Mouse (Mus musculus) liver, postnatal 0 days (tissue): ENCODE measurements around the gene Trim31.

Source experiments
- CTCF ChIP-seq: sonication (generic); IDR thresholded peaks from 2 replicates; pipeline ENCODE4 v1.5.1; 2016; ENCODE audit warnings: antibody characterized with exemption, low read depth
- EP300 ChIP-seq: IDR thresholded peaks from 2 replicates; pipeline ENCODE4 v1.6.1; 2016; ENCODE audit warnings: antibody characterized with exemption, low read depth, mild to moderate bottlenecking

DNA sequence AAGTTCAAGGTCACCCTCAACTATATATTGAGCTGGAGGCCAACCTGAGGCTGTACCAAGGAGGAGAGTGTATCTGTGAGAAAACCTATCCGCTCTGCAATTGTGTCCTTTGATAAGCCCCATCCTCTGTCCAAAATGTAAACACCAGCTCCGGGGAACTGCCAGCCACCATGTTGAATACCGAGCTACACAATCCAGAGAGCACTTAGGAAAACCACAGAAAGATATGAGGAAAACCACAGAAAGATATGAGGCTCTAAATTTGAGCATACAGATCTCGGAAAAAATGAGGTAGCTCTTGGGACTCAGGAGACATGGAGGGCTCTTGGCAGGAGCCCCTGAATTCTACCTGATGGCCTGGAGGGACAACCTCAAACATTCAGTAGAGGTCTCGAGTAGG, 4.5 kb upstream of the Trim31 start:
- TF ChIP-seq CTCF (no peak), EP300 (no peak)
